Mouse (Mus musculus): Measurements from ENCODE around the gene Stk4. TPM values are rescaled to one million over a fixed set of nuclear protein-coding genes. Genes with fewer than 3 reads are reported as not detected.

The Stk4 gene
- 3.1 and 31.1 TPM in 2 replicates for polyA plus RNA-seq (2012; ENCODE audit: insufficient read depth, low replicate concordance)

DNA sequence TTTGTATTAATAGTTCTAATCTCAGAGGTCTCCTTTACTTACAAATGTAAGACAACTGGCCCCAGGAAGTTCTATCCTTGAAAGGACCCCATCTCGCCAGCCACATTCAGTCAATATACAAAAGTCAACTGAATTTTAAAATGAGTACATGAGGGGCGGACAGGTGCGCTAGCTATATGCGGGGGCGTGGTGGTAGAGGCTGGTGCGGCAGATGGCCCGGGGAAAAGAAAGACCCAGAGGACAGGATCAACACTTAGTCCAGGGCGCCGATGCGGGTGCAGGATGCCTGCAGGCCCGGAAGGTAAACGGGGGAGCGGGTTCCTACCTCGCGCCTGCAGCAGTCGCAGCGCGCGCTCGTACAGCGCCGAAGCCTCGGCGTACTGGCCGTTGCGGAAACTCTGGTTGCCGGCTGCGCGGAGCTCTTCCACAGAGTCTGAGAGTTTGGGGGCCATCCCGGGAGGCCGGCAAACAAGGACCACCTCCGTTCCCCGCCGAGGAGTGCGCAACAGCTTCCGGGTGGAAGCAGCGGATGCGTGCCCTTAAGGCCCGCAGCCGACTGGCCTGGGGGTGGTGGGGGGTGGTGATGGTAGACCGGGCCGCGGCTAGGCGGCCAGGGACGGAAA lies at the start of gene Stk4:
Stk4 (plus strand) TSS at position 181 of the 623 bp plus-strand sequence.
- Histone ChIP-seq H3K9me3 (no peaks in the 10 kb centered on the region), H3K36me3 (replicated peaks; ENCODE audit: low read length) (peaks cover 39% of the 10 kb centered on the region), H3K4me3 (replicated peaks) (peak within 1 kb of the TSS; percentile 97), H3K4me1 (peaks cover 55% of the 10 kb centered on the region), H3K27me3 (replicated peaks) (no peaks in the 10 kb centered on the region)
- TF ChIP-seq GATA1 (IDR thresholded peaks at IDR 0.05; ENCODE audit: borderline replicate concordance, low read length) (no peak), FLI1 (IDR thresholded peaks at IDR 0.05; ENCODE audit: low read length) (no peak)

DNA sequence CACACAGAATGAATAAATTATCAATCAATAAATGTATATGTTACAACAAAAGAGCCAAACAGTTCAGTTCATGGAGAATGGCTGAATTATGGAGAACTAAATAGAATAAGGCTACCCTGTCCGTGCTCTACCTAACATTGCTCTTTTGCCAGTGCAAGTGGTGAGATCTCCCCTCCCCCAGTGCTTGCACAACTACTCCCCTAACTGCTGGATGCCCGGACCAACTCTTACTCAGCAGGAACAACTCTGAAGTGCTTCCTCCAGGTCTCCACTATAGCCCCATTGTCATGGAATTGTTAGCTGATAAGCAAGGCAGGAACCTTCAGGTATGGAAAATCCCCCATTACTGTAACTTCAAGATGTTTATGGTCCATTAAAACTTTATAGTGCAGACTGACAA lies 48.0 kb upstream of the Stk4 start:
- H3K4me3 ChIP-seq (replicated peaks) = no peak overlapping the region
- TF ChIP-seq FLI1 (IDR thresholded peaks at IDR 0.05; ENCODE audit: low read length) (no peak), GATA1 (IDR thresholded peaks at IDR 0.05; ENCODE audit: borderline replicate concordance, low read length) (no peak)
- H3K36me3 ChIP-seq (replicated peaks; ENCODE audit: low read length) = peaks cover 28% of the 10 kb centered on the region
- H3K27me3 ChIP-seq (replicated peaks) = peaks cover 15% of the 10 kb centered on the region
- peaks cover 23% of the 10 kb centered on the region for H3K4me1 ChIP-seq
- no peaks in the 10 kb centered on the region for H3K9me3 ChIP-seq

DNA sequence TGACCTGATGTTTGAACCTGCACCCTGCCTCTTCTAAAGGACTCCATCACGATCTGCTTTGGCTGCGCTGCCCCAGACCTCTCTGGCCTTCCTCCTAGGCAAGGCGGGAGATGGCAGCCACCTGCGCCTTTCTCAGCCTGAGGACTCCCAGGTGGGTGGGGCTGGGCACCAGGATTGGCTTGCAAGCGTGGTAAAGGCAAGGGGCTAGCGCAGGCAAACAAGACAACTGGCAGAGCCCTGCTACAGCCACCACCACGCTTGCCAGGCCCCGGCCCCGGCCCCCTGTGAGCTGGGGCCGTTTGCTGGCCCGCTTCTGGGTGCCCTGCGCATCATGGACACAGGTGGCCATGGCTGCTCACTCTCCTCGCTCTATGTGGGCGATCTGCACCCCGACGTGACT lies 45.0 kb upstream of the Stk4 start, which contains the start of gene Pabpc1l:
Pabpc1l (plus strand) TSS at position 301 of the 400 bp plus-strand sequence.
- no peaks in the 10 kb centered on the region for H3K9me3 ChIP-seq
- TF ChIP-seq FLI1 (IDR thresholded peaks at IDR 0.05; ENCODE audit: low read length) (no peak), GATA1 (IDR thresholded peaks at IDR 0.05; ENCODE audit: borderline replicate concordance, low read length) (no peak)

DNA sequence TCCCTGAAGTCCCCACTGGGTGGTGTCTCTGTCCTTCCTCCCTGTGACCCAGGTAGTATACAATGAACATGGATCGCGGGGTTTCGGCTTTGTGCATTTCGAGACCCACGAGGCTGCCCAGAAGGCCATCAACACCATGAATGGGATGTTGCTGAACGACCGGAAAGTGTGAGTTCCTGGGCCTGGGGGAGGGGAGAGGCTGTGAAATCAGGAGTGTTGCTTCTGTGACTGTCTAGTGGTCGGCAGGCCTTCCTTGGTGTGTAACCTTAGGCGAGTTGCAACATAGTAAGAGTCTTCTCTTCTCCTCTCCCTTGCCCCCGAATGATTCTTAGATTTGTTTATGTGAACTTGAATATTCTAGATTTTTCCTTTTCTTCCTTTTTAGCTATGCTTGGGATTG lies 39.0 kb upstream of the Stk4 start:
- no peaks in the 10 kb centered on the region for H3K36me3 ChIP-seq (replicated peaks; ENCODE audit: low read length)
- H3K27me3 ChIP-seq (replicated peaks) = peaks cover 15% of the 10 kb centered on the region
- H3K4me3 ChIP-seq (replicated peaks) = no peak overlapping the region
- peaks cover 13% of the 10 kb centered on the region for H3K9me3 ChIP-seq
- H3K4me1 ChIP-seq = no peaks in the 10 kb centered on the region
- TF ChIP-seq FLI1 (IDR thresholded peaks at IDR 0.05; ENCODE audit: low read length) = no peak
- TF ChIP-seq GATA1 (IDR thresholded peaks at IDR 0.05; ENCODE audit: borderline replicate concordance, low read length) = no peak

More for the DNA sequence above, 45.0 kb upstream of the Stk4 start, which contains the start of gene Pabpc1l:
- Histone ChIP-seq H3K4me3 (replicated peaks) (no peak within 1 kb of the TSS), H3K36me3 (replicated peaks; ENCODE audit: low read length) (no peaks in the 10 kb centered on the region), H3K4me1 (peaks cover 7% of the 10 kb centered on the region), H3K27me3 (replicated peaks) (peaks cover 21% of the 10 kb centered on the region)

DNA sequence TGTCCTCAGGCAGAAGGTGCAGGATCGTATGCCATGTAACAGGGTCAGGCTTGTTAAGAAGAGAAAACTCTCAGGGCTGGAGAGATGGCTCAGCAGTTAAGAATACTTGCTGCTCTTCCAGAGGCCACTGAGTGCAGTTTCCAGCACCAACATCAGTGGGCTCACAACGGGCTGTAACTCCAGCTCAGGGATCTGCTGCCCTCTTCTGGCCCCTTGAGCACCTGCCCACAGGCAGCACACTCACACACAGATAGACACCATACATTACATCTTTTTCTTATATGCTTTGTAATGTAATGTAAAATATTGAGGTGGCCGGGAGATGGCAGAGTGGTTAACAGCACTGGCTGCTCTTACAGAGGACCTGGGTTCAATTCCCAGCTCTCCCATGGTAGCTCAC lies 37.1 kb upstream of the Stk4 start:
- Histone ChIP-seq H3K36me3 (replicated peaks; ENCODE audit: low read length) (no peaks in the 10 kb centered on the region), H3K4me1 (peaks cover 6% of the 10 kb centered on the region), H3K9me3 (peaks cover 13% of the 10 kb centered on the region), H3K4me3 (replicated peaks) (no peak overlapping the region), H3K27me3 (replicated peaks) (peaks cover 10% of the 10 kb centered on the region)
- no peak for TF ChIP-seq FLI1 (IDR thresholded peaks at IDR 0.05; ENCODE audit: low read length)
- no peak for TF ChIP-seq GATA1 (IDR thresholded peaks at IDR 0.05; ENCODE audit: borderline replicate concordance, low read length)

DNA sequence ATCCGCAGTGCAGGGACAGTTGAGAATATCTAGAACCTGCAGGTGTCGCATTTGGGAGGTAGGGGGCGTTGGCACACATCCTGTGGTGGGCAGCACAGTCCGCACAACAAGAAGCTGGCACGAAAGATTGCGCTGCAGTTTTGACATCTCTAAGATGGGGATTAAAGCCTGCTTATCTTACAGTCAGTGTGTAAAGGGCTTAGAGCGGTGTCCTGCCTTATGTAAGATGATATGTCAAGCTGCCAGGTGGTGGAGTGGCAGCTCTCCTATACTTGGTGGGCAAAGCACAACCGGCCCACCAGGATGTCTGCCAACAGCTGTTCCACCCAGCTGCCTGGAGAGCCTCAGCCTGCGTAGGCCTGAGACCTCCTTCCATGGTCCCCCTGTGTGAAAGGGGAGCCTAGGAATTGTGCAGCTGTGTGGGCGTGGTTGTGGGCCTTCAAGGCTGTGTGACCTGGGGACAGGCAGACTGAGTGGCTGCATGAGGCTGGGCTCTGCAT lies 33.6 kb upstream of the Stk4 start:
- no peak overlapping the region for H3K4me3 ChIP-seq (replicated peaks)
- H3K4me1 ChIP-seq = peaks cover 24% of the 10 kb centered on the region
- H3K9me3 ChIP-seq = peaks cover 13% of the 10 kb centered on the region
- H3K27me3 ChIP-seq (replicated peaks) = peaks cover 10% of the 10 kb centered on the region
- TF ChIP-seq FLI1 (IDR thresholded peaks at IDR 0.05; ENCODE audit: low read length) = no peak
- TF ChIP-seq GATA1 (IDR thresholded peaks at IDR 0.05; ENCODE audit: borderline replicate concordance, low read length) = no peak
- no peaks in the 10 kb centered on the region for H3K36me3 ChIP-seq (replicated peaks; ENCODE audit: low read length)

DNA sequence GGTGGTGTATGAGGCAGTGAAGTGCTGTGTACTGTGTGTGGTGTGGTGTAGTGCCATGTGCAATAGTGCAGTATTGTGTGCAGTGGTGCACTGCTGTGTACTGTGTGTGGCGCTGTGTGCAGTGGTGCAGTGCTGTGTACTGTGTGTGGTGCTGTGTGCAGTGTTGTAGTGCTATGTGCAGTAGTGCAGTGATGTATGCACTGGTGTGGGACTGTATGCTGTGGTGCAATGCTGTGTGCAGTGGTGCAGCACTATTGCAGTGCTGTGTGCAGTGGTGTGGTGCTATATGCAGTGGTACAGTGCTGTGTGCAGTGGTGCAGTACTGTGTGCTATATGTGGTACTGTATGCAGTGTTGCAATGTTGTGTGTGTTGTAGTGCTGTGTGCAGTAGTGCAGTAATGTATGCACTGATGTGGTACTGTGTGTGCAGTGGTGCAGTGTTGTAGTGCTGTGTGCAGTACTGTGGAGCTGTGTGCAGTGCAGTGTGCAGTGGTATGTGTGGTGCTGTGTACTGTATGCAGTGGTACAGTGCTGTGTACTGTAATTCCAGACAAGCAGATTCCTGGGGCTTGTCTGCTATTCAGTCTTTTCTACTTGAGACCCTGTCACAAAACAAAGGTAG lies 31.6 kb upstream of the Stk4 start:
- H3K4me1 ChIP-seq = peaks cover 27% of the 10 kb centered on the region
- TF ChIP-seq FLI1 (IDR thresholded peaks at IDR 0.05; ENCODE audit: low read length) (no peak), GATA1 (IDR thresholded peaks at IDR 0.05; ENCODE audit: borderline replicate concordance, low read length) (peak; percentile 29; the same call in 1 of the 3 replicates)
- H3K27me3 ChIP-seq (replicated peaks) = peaks cover 15% of the 10 kb centered on the region
- peak overlapping the region; percentile 76 for H3K4me3 ChIP-seq (replicated peaks)
- no peaks in the 10 kb centered on the region for H3K36me3 ChIP-seq (replicated peaks; ENCODE audit: low read length)
- H3K9me3 ChIP-seq = peaks cover 3% of the 10 kb centered on the region; the same call in 1 of the 2 replicates

DNA sequence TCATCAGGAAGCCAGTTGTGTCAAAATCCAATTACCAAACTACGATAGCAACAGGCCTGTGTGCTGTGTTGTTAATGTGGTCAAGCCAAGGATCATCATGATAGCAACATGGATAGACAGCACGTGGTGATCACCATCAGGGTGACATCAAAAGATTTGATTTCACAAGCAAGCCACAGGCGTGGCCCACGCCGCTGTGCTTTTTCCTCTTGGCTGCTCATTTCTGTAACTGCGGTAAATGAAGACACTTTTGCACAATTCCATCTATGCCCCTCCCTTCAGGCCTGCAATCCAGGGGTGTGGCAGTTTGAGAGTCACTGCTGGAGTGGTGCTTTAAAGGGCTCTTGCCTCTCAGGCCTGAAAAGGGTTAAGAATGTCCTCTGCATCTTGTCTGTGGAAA lies 29.2 kb upstream of the Stk4 start:
- H3K4me3 ChIP-seq (replicated peaks) = no peak overlapping the region
- H3K27me3 ChIP-seq (replicated peaks) = peaks cover 22% of the 10 kb centered on the region
- H3K9me3 ChIP-seq = peaks cover 3% of the 10 kb centered on the region; the same call in 1 of the 2 replicates
- TF ChIP-seq FLI1 (IDR thresholded peaks at IDR 0.05; ENCODE audit: low read length) = no peak
- TF ChIP-seq GATA1 (IDR thresholded peaks at IDR 0.05; ENCODE audit: borderline replicate concordance, low read length) = no peak
- no peaks in the 10 kb centered on the region for H3K36me3 ChIP-seq (replicated peaks; ENCODE audit: low read length)
- peaks cover 27% of the 10 kb centered on the region for H3K4me1 ChIP-seq

DNA sequence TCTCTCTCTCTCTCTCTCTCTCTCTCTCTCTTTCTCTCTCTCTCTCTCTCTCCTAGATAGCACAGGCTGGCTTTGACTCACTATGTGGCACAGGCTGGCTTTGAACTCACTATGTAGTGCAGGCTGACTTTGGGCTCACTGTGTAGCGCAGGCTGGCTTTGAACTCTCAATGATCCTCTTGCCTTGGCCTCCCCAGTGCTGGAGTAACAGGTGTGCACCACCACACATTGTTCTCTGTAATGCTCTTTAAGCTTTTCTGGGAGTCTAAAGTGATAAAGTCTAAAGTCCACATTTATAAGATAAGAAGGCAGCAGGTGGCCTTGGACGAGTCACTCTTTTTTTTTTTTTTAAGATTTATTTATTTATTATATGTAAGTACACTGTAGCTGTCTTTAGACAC lies 28.6 kb upstream of the Stk4 start:
- Histone ChIP-seq H3K36me3 (replicated peaks; ENCODE audit: low read length) (no peaks in the 10 kb centered on the region), H3K9me3 (peaks cover 3% of the 10 kb centered on the region; the same call in 1 of the 2 replicates), H3K27me3 (replicated peaks) (peaks cover 22% of the 10 kb centered on the region), H3K4me1 (peaks cover 24% of the 10 kb centered on the region), H3K4me3 (replicated peaks) (no peak overlapping the region)
- TF ChIP-seq FLI1 (IDR thresholded peaks at IDR 0.05; ENCODE audit: low read length) = no peak
- no peak for TF ChIP-seq GATA1 (IDR thresholded peaks at IDR 0.05; ENCODE audit: borderline replicate concordance, low read length)

DNA sequence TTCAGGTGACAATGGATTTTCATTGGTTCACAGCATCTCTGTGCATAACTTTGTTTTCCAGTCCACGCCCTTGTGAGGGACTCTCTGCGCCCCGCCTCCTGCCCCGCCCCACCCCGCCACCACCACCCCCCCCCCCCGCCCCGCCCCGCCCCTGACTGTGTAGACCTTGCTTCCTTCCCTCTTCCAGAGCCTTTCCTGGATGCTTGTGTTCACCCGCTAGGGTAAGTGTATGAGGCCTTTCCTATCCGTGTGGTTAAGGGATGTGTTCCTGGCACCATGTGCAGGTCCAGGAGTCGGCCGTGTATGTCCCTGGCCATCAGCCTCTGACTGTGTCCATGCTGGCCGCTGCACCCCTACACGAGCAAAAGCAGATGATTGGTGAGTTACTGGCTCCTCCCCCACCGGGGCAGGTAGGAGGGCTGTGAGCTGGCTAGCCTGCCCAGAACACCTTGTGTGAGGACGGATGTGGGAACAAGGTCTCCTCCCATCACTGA lies 22.9 kb upstream of the Stk4 start:
- Histone ChIP-seq H3K4me1 (peaks cover 12% of the 10 kb centered on the region), H3K27me3 (replicated peaks) (peaks cover 12% of the 10 kb centered on the region), H3K36me3 (replicated peaks; ENCODE audit: low read length) (peaks cover 29% of the 10 kb centered on the region), H3K4me3 (replicated peaks) (peak overlapping the region; percentile 90), H3K9me3 (peaks cover 2% of the 10 kb centered on the region; the same call in 1 of the 2 replicates)
- TF ChIP-seq GATA1 (IDR thresholded peaks at IDR 0.05; ENCODE audit: borderline replicate concordance, low read length) = no peak
- TF ChIP-seq FLI1 (IDR thresholded peaks at IDR 0.05; ENCODE audit: low read length) = no peak

All from megakaryocyte, embryonic 14.5 days (primary cell).